Mouse (Mus musculus): Measurements from ENCODE around the gene Cfc1. TPM values are rescaled to one million over a fixed set of nuclear protein-coding genes. Genes with fewer than 3 reads are reported as not detected.

The Cfc1 gene
- polyA plus RNA-seq, 2 experiments = not detected

DNA sequence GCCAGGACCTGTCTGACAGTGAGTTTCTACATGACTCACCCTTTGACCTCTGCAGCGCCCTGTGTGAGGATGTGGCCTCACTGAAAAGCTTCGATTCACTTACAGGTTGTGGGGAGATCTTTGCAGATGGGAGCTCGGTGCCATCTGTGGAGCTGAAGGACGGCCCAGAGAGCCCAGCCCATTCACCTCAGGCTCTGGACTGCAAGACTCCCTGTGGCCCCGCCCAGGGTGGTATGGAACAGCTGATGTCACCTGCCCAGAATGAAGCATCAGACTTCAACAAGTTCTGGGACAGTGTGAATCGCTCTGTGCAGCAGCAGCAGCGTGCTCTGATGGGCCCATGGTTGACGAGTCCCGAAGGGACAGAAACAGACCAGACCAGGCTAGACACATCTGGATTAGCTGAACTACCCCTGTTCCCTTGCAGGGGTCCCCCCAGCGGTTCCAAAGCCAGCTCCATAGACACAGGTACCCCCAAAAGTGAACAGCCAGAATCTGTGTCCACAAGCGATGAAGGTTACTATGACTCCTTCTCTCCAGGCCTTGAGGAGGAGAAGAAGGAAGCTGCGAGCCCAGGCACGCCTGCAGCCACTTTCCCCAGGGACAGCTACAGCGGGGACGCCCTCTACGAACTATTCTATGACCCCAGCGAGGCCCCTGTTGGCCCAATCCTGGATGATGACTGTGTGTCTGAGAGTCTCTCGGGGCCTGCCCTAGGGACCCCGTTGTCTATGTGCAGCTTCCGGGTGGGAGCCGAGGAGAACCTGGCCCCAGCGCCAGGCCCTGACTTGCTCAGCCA, 52.0 kb downstream of the Cfc1 start:
- Histone ChIP-seq H3K27ac (no peak overlapping the region), H3K4me2 (ENCODE audit: low read depth) (no peak overlapping the region), H3K36me3 (replicated peaks; ENCODE audit: control insufficient read depth, insufficient read depth, low read depth) (no peaks in the 10 kb centered on the region), H3K27me3 (ENCODE audit: control insufficient read depth, insufficient read depth, low read length) (no peaks in the 10 kb centered on the region), H3K4me1 (replicated peaks; ENCODE audit: control insufficient read depth in 2 of 2, insufficient read depth in 2 of 2, low read length in 1 of 2) (no peaks in the 10 kb centered on the region), H3K4me3 (ENCODE audit: insufficient read depth in 1 of 2, low read depth in 2 of 2, low read length in 2 of 2) (no peak overlapping the region), H3K9ac (replicated peaks) (no peak overlapping the region), H3K9me3 (ENCODE audit: control insufficient read depth, low read length) (no peaks in the 10 kb centered on the region)
- DNase-seq (ENCODE audit: low read depth in 3 of 3, low spot score in 3 of 3) (no peak), ATAC-seq (ENCODE audit: insufficient read depth) (no peak)
- 60% methylated on average over 22 of the region's 22 CpGs for WGBS (ENCODE audit: insufficient replicate concordance)
- TF ChIP-seq EP300 (IDR thresholded peaks at IDR 0.05; ENCODE audit: low read depth) (no peak), CTCF (IDR thresholded peaks at IDR 0.05; ENCODE audit: low read depth) (no peak)

Other genes starting within 250 kb of the Cfc1 start
- gene Ccdc115, start 96.0 kb upstream of the Cfc1 start, polyA plus RNA-seq (2012; rRNA removed) = 13.2 and 21.3 TPM in 2 replicates
- 21.6 and 23.1 TPM in 2 replicates for gene Ccdc115, start 96.0 kb upstream of the Cfc1 start, polyA plus RNA-seq (2014; fragmentation: Nextera tagmentation; extraction: Ambion mirVana)
- 8.9 and 21.2 TPM in 2 replicates for gene Imp4, start 95.8 kb upstream of the Cfc1 start, polyA plus RNA-seq (2012; rRNA removed)
- 56.8 and 59.6 TPM in 2 replicates for gene Imp4, start 95.8 kb upstream of the Cfc1 start, polyA plus RNA-seq (2014; fragmentation: Nextera tagmentation; extraction: Ambion mirVana)
- gene Ptpn18, start 75.9 kb upstream of the Cfc1 start, polyA plus RNA-seq (2012; rRNA removed) = 12.6 and 26.4 TPM in 2 replicates
- 18.3 and 23.8 TPM in 2 replicates for gene Ptpn18, start 75.9 kb upstream of the Cfc1 start, polyA plus RNA-seq (2014; fragmentation: Nextera tagmentation; extraction: Ambion mirVana)
- gene Prss39, start 37.2 kb upstream of the Cfc1 start, polyA plus RNA-seq (2012; rRNA removed) = not detected in 2 replicates
- not detected in 2 replicates for gene Prss39, start 37.2 kb upstream of the Cfc1 start, polyA plus RNA-seq (2014; fragmentation: Nextera tagmentation; extraction: Ambion mirVana)
- gene Prss40, start 25.3 kb downstream of the Cfc1 start, polyA plus RNA-seq (2012; rRNA removed) = not detected in 2 replicates
- not detected in 2 replicates for gene Prss40, start 25.3 kb downstream of the Cfc1 start, polyA plus RNA-seq (2014; fragmentation: Nextera tagmentation; extraction: Ambion mirVana)
- gene Amer3, start 44.0 kb downstream of the Cfc1 start, polyA plus RNA-seq (2012; rRNA removed) = 0.02 TPM in 1 of 2 replicates, not detected in the other
- gene Amer3, start 44.0 kb downstream of the Cfc1 start, polyA plus RNA-seq (2014; fragmentation: Nextera tagmentation; extraction: Ambion mirVana) = not detected in 2 replicates